Mouse (Mus musculus): ENCODE data around the gene Hikeshi. TPM values are rescaled to one million over a fixed set of nuclear protein-coding genes. Genes with fewer than 3 reads are reported as not detected.

Hikeshi gene
- polyA plus RNA-seq, 1 experiment, result 23.9 TPM

DNA sequence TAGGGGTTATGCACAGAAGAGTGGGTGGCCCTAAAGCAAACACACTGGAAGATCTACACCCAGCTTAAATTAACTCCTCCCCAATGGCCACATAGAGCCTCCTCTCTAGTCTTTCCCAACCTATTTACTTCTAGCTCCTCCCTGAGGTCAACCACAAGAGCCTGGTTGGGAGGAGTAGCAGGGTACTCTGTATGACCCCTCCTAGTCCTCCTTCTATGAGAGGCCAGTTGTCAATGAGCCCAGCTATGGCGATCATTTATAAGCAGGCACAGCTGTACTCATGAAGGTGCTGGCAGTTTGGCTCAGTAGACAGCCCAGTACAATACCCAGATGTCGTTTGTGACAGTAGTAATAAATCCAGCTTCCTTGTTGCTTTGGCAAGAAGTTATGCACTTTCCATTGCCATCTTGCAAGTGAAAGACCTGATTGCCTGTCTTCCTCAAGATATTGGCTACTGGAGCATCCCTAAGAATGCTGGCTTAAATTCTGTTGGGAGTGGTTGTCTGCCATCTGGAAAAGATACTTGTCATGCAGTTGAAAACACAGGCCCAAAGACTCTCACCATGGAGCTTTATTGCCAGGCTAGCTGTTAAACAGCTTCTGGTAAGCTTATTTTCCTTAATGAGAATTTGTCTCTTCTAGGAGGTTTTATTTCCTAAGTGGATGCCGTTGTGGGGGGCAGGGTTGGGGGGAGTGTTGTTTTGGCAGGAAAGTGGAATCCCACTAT, 27.4 kb downstream of the Hikeshi start:
- 64% methylated on average over 3 of the region's 3 CpGs for WGBS
- no peaks in the 10 kb centered on the region for H3K4me1 ChIP-seq (ENCODE audit: control insufficient read depth, insufficient read depth, insufficient read length, low read length)
- no peak overlapping the region for H3K27ac ChIP-seq (ENCODE audit: insufficient read depth, low read depth, low read length)
- no peak overlapping the region for H3K4me3 ChIP-seq (ENCODE audit: low read depth, low read length)
- H3K36me3 ChIP-seq (ENCODE audit: control insufficient read depth, insufficient read depth, low read length), result peaks cover 10% of the 10 kb centered on the region
- no peaks in the 10 kb centered on the region for H3K27me3 ChIP-seq (ENCODE audit: control insufficient read depth, insufficient read depth, low read length)
- TF ChIP-seq POLR2A (IDR thresholded peaks at IDR 0.05; ENCODE audit: low read depth, low read length) (no peak), CTCF (IDR thresholded peaks at IDR 0.05; ENCODE audit: extremely low read depth, insufficient read length, insufficient replicate concordance, low read depth, low read length) (no peak)

DNA sequence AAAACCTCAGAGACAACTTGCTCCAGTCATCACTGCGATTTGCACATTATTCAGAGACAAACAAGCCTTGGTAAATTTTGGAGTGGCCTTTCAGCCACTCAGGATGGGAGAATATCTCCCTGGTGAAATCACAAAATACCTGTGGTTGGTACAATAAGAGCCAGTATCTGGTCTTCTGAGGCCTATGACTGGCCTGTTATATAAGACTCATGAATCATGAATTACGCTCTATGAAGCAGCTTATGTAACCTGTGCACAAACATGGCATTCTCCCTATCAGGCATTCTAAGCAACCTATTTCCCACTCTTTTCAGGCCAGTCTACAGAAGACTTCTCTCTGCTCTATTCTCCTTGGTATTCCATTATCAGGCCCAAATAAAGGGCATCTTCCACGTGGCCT, 28.6 kb downstream of the Hikeshi start:
- no peaks in the 10 kb centered on the region for H3K27me3 ChIP-seq (ENCODE audit: control insufficient read depth, insufficient read depth, low read length)
- no peaks in the 10 kb centered on the region for H3K4me1 ChIP-seq (ENCODE audit: control insufficient read depth, insufficient read depth, insufficient read length, low read length)
- no peak overlapping the region for H3K27ac ChIP-seq (ENCODE audit: insufficient read depth, low read depth, low read length)
- H3K4me3 ChIP-seq (ENCODE audit: low read depth, low read length), result no peak overlapping the region
- 86% methylated on average over 3 of the region's 3 CpGs for WGBS
- TF ChIP-seq CTCF (IDR thresholded peaks at IDR 0.05; ENCODE audit: extremely low read depth, insufficient read length, insufficient replicate concordance, low read depth, low read length) (no peak), POLR2A (IDR thresholded peaks at IDR 0.05; ENCODE audit: low read depth, low read length) (no peak)
- peaks cover 5% of the 10 kb centered on the region for H3K36me3 ChIP-seq (ENCODE audit: control insufficient read depth, insufficient read depth, low read length)

DNA sequence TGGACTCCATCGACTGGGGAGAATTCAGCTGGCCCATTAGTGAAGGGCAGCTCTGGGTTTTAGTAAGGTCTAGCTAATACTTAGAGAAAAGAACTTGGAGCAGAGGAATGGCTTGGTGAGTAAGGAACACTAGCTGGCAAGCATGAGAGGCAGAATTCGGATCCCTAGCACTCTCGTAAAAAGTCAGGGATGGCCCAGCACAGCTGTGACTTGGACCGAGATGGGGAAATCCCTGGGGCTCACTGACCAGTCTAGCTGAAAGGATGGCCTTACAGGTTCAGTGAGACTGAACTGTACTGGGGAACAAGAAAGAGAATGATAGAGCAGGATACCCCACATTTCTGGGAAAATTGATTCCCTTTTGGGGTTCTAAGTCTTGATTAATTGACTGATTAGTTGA, 31.3 kb downstream of the Hikeshi start:
- WGBS, result 67% methylated on average over 4 of the region's 4 CpGs
- Histone ChIP-seq H3K4me1 (ENCODE audit: control insufficient read depth, insufficient read depth, insufficient read length, low read length) (no peaks in the 10 kb centered on the region), H3K27me3 (ENCODE audit: control insufficient read depth, insufficient read depth, low read length) (no peaks in the 10 kb centered on the region), H3K36me3 (ENCODE audit: control insufficient read depth, insufficient read depth, low read length) (no peaks in the 10 kb centered on the region), H3K4me3 (ENCODE audit: low read depth, low read length) (no peak overlapping the region), H3K27ac (ENCODE audit: insufficient read depth, low read depth, low read length) (no peak overlapping the region)
- TF ChIP-seq POLR2A (IDR thresholded peaks at IDR 0.05; ENCODE audit: low read depth, low read length), result no peak
- no peak for TF ChIP-seq CTCF (IDR thresholded peaks at IDR 0.05; ENCODE audit: extremely low read depth, insufficient read length, insufficient replicate concordance, low read depth, low read length)

DNA sequence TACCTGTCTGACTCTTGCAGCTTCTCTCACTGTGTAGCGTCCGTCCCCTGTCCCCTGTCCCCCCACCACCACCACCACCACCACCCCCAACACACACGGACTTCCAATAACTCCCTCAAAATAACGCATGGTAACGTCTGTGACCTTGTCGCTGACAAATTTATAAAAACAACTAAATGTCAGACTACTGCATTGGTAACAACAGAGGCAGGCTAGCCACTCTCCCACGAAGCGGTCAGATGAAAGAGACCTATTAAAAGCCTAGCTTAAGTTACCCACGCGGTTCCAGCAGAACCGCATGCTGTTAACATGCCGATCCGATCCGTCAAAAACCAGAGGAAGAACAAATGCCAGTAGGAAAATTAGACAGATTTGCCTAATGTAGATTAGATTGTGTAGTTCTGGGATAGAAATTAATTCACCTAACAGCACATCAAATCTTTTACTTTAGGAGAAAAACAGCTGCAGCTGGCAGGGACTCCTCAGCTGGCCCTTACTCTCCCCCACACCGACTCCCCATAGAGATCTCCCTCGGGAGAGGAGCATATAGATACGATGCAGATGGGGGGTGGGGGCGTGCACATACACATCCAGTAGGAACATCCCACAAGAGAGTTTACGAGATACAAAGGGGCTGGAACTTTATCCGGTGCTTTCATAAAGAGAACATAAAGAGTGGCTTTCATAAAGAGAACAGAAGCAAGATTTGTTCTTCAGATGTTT, 31.9 kb downstream of the Hikeshi start:
- Histone ChIP-seq H3K36me3 (ENCODE audit: control insufficient read depth, insufficient read depth, low read length) (no peaks in the 10 kb centered on the region), H3K4me3 (ENCODE audit: low read depth, low read length) (no peak overlapping the region), H3K27ac (ENCODE audit: insufficient read depth, low read depth, low read length) (no peak overlapping the region), H3K4me1 (ENCODE audit: control insufficient read depth, insufficient read depth, insufficient read length, low read length) (no peaks in the 10 kb centered on the region), H3K27me3 (ENCODE audit: control insufficient read depth, insufficient read depth, low read length) (no peaks in the 10 kb centered on the region)
- 79% methylated on average over 20 of the region's 20 CpGs for WGBS
- TF ChIP-seq CTCF (IDR thresholded peaks at IDR 0.05; ENCODE audit: extremely low read depth, insufficient read length, insufficient replicate concordance, low read depth, low read length), result no peak
- TF ChIP-seq POLR2A (IDR thresholded peaks at IDR 0.05; ENCODE audit: low read depth, low read length), result no peak

DNA sequence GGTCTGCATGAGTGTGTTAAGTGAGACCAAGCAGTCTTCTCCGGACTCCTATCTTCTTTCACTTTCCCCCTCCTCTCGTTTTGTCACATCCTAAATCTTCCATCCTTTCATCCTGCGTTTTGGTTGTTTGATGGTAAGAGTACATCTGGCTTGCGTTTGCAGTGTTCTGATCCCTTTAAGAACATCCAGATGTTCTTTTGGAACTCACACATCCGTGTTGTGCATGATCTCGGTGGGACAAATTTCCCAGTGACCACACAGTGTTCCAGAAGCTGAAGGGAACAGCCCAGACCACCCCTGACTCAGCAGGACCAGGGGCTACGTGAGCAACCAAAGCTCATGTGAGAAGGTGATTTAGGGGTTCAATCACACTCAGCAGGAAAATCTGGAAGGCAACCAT, 32.6 kb downstream of the Hikeshi start:
- Histone ChIP-seq H3K27ac (ENCODE audit: insufficient read depth, low read depth, low read length) (no peak overlapping the region), H3K27me3 (ENCODE audit: control insufficient read depth, insufficient read depth, low read length) (no peaks in the 10 kb centered on the region), H3K36me3 (ENCODE audit: control insufficient read depth, insufficient read depth, low read length) (no peaks in the 10 kb centered on the region), H3K4me1 (ENCODE audit: control insufficient read depth, insufficient read depth, insufficient read length, low read length) (no peaks in the 10 kb centered on the region), H3K4me3 (ENCODE audit: low read depth, low read length) (no peak overlapping the region)
- TF ChIP-seq CTCF (IDR thresholded peaks at IDR 0.05; ENCODE audit: extremely low read depth, insufficient read length, insufficient replicate concordance, low read depth, low read length) (no peak), POLR2A (IDR thresholded peaks at IDR 0.05; ENCODE audit: low read depth, low read length) (no peak)
- 69% methylated on average over 7 of the region's 7 CpGs for WGBS

DNA sequence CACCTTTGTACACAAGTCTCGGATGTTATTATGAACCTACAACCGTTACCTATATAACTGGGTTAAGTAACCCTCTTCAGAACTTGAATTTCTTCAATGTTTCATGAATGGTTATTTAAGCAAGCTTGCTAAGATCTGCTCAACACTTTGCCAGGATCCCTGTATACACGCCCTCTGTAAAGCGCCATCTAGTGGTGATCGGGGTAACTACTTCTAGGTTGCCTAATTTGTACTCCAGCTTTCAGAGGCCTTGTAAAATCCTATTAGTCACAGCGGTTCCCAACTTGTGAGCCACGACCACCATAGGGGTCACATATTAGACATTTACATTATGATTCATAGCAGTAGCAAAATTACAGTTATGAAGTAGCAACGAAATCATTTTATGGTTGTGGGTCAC, 33.1 kb downstream of the Hikeshi start:
- Histone ChIP-seq H3K36me3 (ENCODE audit: control insufficient read depth, insufficient read depth, low read length) (no peaks in the 10 kb centered on the region), H3K27ac (ENCODE audit: insufficient read depth, low read depth, low read length) (no peak overlapping the region), H3K4me1 (ENCODE audit: control insufficient read depth, insufficient read depth, insufficient read length, low read length) (no peaks in the 10 kb centered on the region), H3K4me3 (ENCODE audit: low read depth, low read length) (no peak overlapping the region), H3K27me3 (ENCODE audit: control insufficient read depth, insufficient read depth, low read length) (no peaks in the 10 kb centered on the region)
- TF ChIP-seq CTCF (IDR thresholded peaks at IDR 0.05; ENCODE audit: extremely low read depth, insufficient read length, insufficient replicate concordance, low read depth, low read length), result no peak
- WGBS, result 24% methylated on average over 8 of the region's 8 CpGs
